Mouse (Mus musculus): Measurements from ENCODE around the gene Eapp. TPM values are rescaled to one million over a fixed set of nuclear protein-coding genes. Genes with fewer than 3 reads are reported as not detected.
A peak's percentile ranks its signal among the peaks of the same experiment; 100 is the strongest.
"Not testable (repeated sequence)": the region's sequence is repeated elsewhere in the genome, so short reads cannot be mapped to it uniquely, and the experiment has no call there.

Eapp gene
- 10 to 100 TPM; 11.9 to 45.6 (median 26.1) TPM for total RNA-seq (2018; cell fraction: chromatin; rRNA removed)
- 10 to 100 TPM; 25.6 to 49.7 (median 34.2) TPM for total RNA-seq (2018; cell fraction: cytosol; rRNA removed)
- total RNA-seq (2018; cell fraction: nucleus; rRNA removed), result 10 to 100 TPM; 12.2 to 32.8 (median 18.1) TPM
- polyA plus RNA-seq (2018), result 30.5 to 62.9 TPM (median 33.7 TPM) in 3 replicates

DNA sequence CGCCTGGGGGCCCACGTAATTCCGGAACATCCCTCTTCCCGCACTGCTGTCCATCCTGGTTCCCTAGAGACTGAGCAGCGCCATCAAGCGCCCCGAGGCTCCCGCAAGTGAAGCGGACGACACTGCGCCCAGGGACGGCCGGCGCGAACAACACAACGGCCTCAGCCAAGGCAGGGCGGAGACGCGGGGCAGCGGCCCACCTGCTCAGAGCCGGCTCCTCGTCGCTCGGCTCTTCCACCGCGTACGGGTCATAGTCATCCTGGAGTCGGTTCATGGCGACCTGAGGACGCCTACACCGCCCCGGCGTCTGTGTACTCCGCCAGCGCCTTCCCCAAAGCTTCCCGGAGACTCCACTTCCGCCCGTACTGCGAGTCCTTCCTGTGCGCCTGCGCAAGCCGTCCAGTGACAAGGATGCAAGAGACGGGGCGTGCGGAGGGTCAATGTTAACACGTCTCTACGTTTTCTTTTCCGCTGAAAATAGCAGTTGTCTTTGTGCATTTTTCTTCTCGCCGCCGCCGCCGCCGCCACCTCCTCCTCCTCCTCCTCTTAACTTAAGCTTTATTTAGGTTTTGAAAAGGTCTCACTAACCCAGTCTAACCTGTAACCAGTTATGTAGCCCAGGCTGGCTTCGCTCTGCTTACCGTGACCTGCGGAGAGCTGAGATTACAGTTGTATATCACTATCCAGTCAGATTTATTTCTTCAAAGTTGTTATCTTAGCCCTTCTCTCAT, at the start of gene Eapp:
Gene Eapp (minus strand): TSS at position 387 of the 731 bp plus-strand sequence.
- Histone ChIP-seq H3K4me3 (ENCODE audit: inconsistent target) (peak within 1 kb of the TSS; percentile 62), H3K27ac (peak within 1 kb of the TSS; percentile 95), H3K79me2 (ENCODE audit: inconsistent target) (peaks cover 25% of the 10 kb centered on the region), H3K36me3 (ENCODE audit: inconsistent target) (peaks cover 6% of the 10 kb centered on the region; the same call in 1 of the 2 replicates)
- under 1% methylated on average over 57 of the region's 57 CpGs for WGBS (ENCODE audit: missing documents)

DNA sequence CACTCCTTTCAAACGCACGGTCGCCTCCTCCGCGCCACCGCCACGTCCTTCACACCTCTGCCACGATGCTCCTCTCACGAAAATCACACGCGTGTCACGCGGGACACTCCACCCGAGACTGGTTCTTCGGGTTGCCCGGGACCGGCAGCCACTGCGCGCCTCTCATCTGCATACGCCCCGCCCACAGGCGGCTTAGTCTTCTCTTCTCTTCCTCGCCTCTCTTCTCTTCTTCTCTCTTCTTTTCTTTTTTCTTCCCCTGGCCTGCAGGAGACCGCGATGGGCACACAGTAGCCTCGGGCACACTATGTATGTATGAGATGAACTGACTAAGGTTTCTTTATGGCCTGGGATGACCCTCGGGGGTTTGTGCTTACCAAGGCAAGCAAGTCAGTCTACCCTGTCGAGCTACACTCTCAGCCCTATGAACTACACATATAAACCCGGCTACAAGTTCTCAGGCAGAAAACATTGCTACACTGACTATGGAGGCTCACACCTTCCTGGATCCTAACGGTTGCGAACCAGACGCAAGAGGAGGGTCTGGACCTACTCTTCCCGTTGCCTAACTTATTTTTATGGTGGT, 43.1 kb upstream of the Eapp start:
- H3K27ac ChIP-seq; H3K36me3 ChIP-seq (ENCODE audit: inconsistent target); H3K79me2 ChIP-seq (ENCODE audit: inconsistent target); H3K4me3 ChIP-seq (ENCODE audit: inconsistent target): not testable (repeated sequence)
- WGBS (ENCODE audit: missing documents), result no CpG with 5 or more reads among the region's 33 CpGs

DNA sequence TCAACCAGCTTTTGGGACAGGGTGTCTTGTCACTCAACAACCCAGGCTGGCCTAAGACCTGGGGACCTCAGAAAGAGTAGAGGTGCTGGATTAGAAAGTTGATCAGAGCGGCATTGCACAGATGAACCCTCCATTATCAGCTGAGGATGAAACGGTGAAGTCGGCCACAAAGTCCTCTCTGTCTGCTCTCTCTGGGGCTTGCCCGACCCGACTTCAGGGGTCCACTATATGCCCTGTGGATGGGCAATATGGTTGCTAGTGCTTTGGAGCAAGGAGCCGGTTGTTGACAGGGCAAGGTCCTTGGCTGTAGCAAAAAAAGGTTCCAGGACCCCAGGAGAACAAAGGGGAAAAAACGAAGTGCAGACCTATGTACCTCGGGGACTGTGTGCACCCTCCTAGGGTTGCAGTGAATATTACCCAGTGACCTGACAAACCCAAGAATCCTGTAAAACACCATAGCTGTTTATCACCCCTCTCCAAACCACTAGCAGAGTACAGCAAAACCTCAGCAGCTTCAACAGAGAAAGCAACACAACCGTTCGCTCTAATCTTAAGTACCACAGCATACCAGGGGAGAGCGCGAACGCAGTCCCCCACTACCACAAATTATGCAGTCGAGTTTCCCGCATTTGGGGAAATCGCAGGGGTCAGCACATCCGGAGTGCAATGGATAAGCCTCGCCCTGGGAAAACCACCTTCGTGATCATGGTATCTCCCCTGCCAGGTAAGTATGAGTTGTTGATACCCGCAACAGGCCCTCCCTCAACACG, 42.4 kb upstream of the Eapp start:
- no CpG with 5 or more reads among the region's 21 CpGs for WGBS (ENCODE audit: missing documents)
- not testable (repeated sequence) for H3K4me3 ChIP-seq (ENCODE audit: inconsistent target); H3K79me2 ChIP-seq (ENCODE audit: inconsistent target); H3K27ac ChIP-seq; H3K36me3 ChIP-seq (ENCODE audit: inconsistent target)

DNA sequence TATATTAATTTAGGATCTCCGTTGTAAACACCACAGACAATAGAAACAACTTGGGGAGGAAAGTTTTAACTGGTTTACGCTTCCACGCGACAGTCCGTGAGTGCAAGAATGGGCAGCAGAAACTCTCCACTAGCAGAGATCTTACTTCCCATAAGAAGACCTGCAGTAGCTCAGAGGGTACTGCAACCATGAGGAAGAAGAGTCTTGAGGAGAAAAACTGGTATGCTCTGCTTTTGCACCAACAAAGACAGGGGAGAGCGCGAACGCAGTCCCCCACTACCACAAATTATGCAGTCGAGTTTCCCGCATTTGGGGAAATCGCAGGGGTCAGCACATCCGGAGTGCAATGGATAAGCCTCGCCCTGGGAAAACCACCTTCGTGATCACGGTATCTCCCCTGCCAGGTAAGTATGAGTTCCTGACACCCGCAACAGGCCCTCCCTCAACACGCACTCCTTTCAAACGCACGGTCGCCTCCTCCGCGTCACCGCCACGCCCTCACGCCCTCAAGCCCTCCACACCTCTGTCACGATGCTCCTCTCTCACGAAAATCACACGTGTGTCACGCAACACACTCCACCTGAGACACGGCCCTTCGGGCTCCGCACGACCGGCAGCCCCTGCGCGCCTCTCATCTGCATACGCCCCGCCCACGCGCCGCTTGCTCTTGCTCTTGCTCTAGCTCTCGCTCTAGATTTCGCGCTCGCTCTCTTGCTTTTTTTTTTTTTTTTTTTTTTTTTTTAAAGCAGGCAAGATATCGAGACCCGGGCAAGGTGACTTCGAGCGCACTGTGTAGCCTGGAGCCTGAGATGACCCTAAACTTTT, 38.8 kb upstream of the Eapp start:
- not testable (repeated sequence) for H3K4me3 ChIP-seq (ENCODE audit: inconsistent target); H3K36me3 ChIP-seq (ENCODE audit: inconsistent target); H3K27ac ChIP-seq; H3K79me2 ChIP-seq (ENCODE audit: inconsistent target)
- no CpG with 5 or more reads among the region's 49 CpGs for WGBS (ENCODE audit: missing documents)

DNA sequence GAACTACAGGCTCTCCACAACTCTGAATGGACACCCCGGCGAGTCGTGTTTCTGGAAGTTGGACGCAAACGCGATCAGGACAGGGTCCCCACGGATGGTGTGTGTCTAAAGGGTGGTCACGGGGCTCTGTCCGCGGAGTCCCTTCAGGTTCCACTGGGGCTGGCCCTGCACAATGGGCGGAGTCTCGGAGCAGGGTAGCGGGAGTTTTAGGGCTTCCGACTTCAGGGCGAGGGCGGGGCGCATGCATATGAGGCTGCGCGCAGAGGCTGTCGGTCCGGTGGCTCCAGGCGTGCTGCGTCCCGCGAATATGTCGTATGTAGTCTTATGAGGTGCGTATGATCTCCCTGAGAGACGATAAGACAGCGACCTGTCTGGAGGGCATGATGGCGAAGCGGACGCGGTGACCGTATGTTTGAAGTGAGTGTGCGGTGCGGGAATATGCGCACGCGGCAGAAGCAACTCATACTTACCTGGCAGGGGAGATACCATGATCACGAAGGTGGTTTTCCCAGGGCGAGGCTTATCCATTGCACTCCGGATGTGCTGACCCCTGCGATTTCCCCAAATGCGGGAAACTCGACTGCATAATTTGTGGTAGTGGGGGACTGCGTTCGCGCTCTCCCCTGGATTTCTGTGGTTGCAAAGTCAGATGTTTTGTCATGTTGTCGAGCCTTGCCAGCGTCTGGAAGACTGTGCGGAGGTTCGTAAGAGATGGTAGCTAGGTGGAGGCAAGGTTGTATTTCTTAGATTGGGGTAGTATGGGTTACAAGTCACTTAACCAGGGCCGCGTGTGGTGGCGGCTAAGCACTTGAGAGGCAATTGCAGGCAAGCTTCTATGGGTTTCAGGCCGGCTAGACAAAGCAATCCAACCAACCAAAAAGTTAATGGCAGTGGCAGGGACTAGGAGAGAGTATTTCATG, 33.7 kb upstream of the Eapp start:
- WGBS (ENCODE audit: missing documents), result no CpG with 5 or more reads among the region's 56 CpGs
- not testable (repeated sequence) for H3K36me3 ChIP-seq (ENCODE audit: inconsistent target); H3K79me2 ChIP-seq (ENCODE audit: inconsistent target); H3K27ac ChIP-seq; H3K4me3 ChIP-seq (ENCODE audit: inconsistent target)

DNA sequence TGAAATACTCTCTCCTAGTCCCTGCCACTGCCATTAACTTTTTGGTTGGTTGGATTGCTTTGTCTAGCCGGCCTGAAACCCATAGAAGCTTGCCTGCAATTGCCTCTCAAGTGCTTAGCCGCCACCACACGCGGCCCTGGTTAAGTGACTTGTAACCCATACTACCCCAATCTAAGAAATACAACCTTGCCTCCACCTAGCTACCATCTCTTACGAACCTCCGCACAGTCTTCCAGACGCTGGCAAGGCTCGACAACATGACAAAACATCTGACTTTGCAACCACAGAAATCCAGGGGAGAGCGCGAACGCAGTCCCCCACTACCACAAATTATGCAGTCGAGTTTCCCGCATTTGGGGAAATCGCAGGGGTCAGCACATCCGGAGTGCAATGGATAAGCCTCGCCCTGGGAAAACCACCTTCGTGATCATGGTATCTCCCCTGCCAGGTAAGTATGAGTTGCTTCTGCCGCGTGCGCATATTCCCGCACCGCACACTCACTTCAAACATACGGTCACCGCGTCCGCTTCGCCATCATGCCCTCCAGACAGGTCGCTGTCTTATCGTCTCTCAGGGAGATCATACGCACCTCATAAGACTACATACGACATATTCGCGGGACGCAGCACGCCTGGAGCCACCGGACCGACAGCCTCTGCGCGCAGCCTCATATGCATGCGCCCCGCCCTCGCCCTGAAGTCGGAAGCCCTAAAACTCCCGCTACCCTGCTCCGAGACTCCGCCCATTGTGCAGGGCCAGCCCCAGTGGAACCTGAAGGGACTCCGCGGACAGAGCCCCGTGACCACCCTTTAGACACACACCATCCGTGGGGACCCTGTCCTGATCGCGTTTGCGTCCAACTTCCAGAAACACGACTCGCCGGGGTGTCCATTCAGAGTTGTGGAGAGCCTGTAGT, 23.4 kb upstream of the Eapp start:
- H3K4me3 ChIP-seq (ENCODE audit: inconsistent target); H3K36me3 ChIP-seq (ENCODE audit: inconsistent target); H3K27ac ChIP-seq; H3K79me2 ChIP-seq (ENCODE audit: inconsistent target): not testable (repeated sequence)
- no CpG with 5 or more reads among the region's 56 CpGs for WGBS (ENCODE audit: missing documents)

DNA sequence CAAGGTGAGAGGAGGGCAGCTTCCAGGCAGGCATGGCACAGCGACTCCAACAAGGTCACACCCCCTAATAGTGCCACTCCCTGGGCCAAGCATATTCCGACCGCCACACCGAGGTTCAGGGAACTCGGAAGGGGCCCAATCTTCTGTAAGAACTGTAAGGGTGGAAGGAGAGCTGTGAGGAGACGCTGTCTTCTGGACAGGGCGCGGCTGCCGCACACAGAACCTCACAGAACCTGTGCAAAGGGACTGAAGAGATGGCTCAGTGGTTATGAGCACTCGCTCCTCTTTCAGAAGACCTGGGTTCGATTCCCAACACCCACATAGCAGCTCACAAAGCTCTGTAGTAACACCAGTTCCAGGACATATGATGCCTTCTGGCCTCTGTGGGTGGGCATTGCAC, 21.8 kb upstream of the Eapp start:
- not testable (repeated sequence) for H3K36me3 ChIP-seq (ENCODE audit: inconsistent target); H3K4me3 ChIP-seq (ENCODE audit: inconsistent target); H3K27ac ChIP-seq; H3K79me2 ChIP-seq (ENCODE audit: inconsistent target)
- no CpG with 5 or more reads among the region's 11 CpGs for WGBS (ENCODE audit: missing documents)

DNA sequence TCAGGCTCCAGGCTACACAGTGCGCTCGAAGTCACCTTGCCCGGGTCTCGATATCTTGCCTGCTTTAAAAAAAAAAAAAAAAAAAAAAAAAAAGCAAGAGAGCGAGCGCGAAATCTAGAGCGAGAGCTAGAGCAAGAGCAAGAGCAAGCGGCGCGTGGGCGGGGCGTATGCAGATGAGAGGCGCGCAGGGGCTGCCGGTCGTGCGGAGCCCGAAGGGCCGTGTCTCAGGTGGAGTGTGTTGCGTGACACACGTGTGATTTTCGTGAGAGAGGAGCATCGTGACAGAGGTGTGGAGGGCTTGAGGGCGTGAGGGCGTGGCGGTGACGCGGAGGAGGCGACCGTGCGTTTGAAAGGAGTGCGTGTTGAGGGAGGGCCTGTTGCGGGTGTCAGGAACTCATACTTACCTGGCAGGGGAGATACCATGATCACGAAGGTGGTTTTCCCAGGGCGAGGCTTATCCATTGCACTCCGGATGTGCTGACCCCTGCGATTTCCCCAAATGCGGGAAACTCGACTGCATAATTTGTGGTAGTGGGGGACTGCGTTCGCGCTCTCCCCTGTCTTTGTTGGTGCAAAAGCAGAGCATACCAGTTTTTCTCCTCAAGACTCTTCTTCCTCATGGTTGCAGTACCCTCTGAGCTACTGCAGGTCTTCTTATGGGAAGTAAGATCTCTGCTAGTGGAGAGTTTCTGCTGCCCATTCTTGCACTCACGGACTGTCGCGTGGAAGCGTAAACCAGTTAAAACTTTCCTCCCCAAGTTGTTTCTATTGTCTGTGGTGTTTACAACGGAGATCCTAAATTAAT, 18.3 kb upstream of the Eapp start:
- not testable (repeated sequence) for H3K36me3 ChIP-seq (ENCODE audit: inconsistent target); H3K79me2 ChIP-seq (ENCODE audit: inconsistent target); H3K4me3 ChIP-seq (ENCODE audit: inconsistent target); H3K27ac ChIP-seq
- WGBS (ENCODE audit: missing documents), result no CpG with 5 or more reads among the region's 48 CpGs

DNA sequence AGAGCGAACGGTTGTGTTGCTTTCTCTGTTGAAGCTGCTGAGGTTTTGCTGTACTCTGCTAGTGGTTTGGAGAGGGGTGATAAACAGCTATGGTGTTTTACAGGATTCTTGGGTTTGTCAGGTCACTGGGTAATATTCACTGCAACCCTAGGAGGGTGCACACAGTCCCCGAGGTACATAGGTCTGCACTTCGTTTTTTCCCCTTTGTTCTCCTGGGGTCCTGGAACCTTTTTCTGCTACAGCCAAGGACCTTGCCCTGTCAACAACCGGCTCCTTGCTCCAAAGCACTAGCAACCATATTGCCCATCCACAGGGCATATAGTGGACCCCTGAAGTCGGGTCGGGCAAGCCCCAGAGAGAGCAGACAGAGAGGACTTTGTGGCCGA, 14.8 kb upstream of the Eapp start:
- not testable (repeated sequence) for H3K36me3 ChIP-seq (ENCODE audit: inconsistent target); H3K27ac ChIP-seq; H3K4me3 ChIP-seq (ENCODE audit: inconsistent target); H3K79me2 ChIP-seq (ENCODE audit: inconsistent target)
- WGBS (ENCODE audit: missing documents), result no CpG with 5 or more reads among the region's 8 CpGs

DNA sequence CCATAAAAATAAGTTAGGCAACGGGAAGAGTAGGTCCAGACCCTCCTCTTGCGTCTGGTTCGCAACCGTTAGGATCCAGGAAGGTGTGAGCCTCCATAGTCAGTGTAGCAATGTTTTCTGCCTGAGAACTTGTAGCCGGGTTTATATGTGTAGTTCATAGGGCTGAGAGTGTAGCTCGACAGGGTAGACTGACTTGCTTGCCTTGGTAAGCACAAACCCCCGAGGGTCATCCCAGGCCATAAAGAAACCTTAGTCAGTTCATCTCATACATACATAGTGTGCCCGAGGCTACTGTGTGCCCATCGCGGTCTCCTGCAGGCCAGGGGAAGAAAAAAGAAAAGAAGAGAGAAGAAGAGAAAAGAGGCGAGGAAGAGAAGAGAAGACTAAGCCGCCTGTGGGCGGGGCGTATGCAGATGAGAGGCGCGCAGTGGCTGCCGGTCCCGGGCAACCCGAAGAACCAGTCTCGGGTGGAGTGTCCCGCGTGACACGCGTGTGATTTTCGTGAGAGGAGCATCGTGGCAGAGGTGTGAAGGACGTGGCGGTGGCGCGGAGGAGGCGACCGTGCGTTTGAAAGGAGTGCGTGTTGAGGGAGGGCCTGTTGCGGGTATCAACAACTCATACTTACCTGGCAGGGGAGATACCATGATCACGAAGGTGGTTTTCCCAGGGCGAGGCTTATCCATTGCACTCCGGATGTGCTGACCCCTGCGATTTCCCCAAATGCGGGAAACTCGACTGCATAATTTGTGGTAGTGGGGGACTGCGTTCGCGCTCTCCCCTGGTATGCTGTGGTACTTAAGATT, 14.2 kb upstream of the Eapp start:
- not testable (repeated sequence) for H3K4me3 ChIP-seq (ENCODE audit: inconsistent target); H3K27ac ChIP-seq; H3K79me2 ChIP-seq (ENCODE audit: inconsistent target); H3K36me3 ChIP-seq (ENCODE audit: inconsistent target)
- WGBS (ENCODE audit: missing documents), result no CpG with 5 or more reads among the region's 44 CpGs

DNA sequence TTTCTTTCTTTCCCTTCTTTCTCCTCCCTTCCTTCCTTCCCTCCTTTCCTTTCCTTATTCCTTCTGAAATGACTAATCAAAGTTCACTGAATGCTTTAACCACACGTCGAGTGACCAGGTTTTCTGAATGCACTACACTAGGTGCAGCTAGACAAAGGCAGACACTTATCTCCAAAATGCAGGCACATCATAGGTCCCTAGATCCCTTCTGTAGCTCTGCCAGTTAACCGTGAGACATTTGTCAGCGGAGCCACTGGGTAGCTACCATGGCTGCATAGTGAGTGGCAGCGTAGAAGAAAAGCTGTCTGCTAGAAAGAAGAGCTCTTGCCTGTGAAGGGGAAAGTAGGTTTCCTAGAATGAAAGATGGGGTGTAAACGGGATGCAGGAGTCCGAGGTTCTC, 3.7 kb upstream of the Eapp start:
- WGBS (ENCODE audit: missing documents), result 83% methylated on average over 7 of the region's 7 CpGs
- Histone ChIP-seq H3K27ac (no peak overlapping the region), H3K79me2 (ENCODE audit: inconsistent target) (peaks cover 9% of the 10 kb centered on the region), H3K36me3 (ENCODE audit: inconsistent target) (no peaks in the 10 kb centered on the region), H3K4me3 (ENCODE audit: inconsistent target) (no peak overlapping the region)
